Mouse (Mus musculus) lung, embryonic 16.5 days (tissue): ENCODE data around the gene Serf1. TPM values are rescaled to one million over a fixed set of nuclear protein-coding genes. Genes with fewer than 3 reads are reported as not detected.
A peak's percentile ranks its signal among the peaks of the same experiment; 100 is the strongest.

Experiments
- ATAC-seq: fragments of 200-750 bp; cut with Nextera tagmentation; 2 replicates; pipeline ENCODE4 v1.8.0; 2017; ENCODE audit warnings: low read depth, mild to moderate bottlenecking, moderate library complexity
- H3K27ac ChIP-seq: fragments of 300-500 bp; sonication (generic); 2 replicates; pipeline ENCODE4 v1.5.1; 2014; ENCODE audit warnings: mild to moderate bottlenecking, control low read depth, low read length
- H3K27me3 ChIP-seq: fragments of 300-500 bp; sonication (generic); 2 replicates; pipeline ENCODE4 v1.6.1; 2014; ENCODE audit warnings: low read depth, low read length, mixed read lengths; ENCODE audit not compliant: control insufficient read depth, insufficient read depth
- H3K36me3 ChIP-seq: fragments of 300-500 bp; sonication (generic); 2 replicates; pipeline ENCODE4 v1.6.1; 2014; ENCODE audit warnings: low read length; ENCODE audit not compliant: control insufficient read depth, insufficient read depth
- H3K4me1 ChIP-seq: fragments of 300-500 bp; sonication (generic); replicated peaks from 2 replicates; pipeline ENCODE4 v1.6.1; 2014; ENCODE audit warnings: low read length, mixed read lengths; ENCODE audit not compliant: control insufficient read depth, insufficient read depth
- H3K4me2 ChIP-seq: fragments of 300-500 bp; sonication (generic); 2 replicates; pipeline ENCODE4 v1.6.1; 2014; ENCODE audit warnings: low read depth, low read length, control low read depth
- H3K4me3 ChIP-seq: fragments of 300-500 bp; sonication (generic); 2 replicates; pipeline ENCODE4 v1.5.1; 2014; ENCODE audit warnings: mild to moderate bottlenecking, low read length, control low read depth
- H3K9ac ChIP-seq: fragments of 300-500 bp; sonication (generic); 2 replicates; pipeline ENCODE4 v1.6.1; 2014; ENCODE audit warnings: low read length, control low read depth
- H3K9me3 ChIP-seq: fragments of 300-500 bp; sonication (generic); 2 replicates; pipeline ENCODE4 v1.6.1; 2016; ENCODE audit warnings: low read length; ENCODE audit not compliant: control insufficient read depth
- WGBS: fragments of 180-500 bp; shearing (Covaris S2); extraction: QIAGEN DNeasy Blood & Tissue Kit; methylation state at CpG from one replicate; pipeline ENCODE4 v1.1.7; 2014; 5-methylcytosine and 5-hydroxymethylcytosine counted together
- polyA plus RNA-seq: library from polyadenylated mRNA; unstranded; fragments of >200 nt; fragmentation: Nextera tagmentation; extraction: Ambion mirVana; gene quantifications from 2 replicates; pipeline ENCODE4 v1.2.1, GENCODE M21; 2015

Gene Serf1
- polyA plus RNA-seq = 108 and 131 TPM in 2 replicates

DNA sequence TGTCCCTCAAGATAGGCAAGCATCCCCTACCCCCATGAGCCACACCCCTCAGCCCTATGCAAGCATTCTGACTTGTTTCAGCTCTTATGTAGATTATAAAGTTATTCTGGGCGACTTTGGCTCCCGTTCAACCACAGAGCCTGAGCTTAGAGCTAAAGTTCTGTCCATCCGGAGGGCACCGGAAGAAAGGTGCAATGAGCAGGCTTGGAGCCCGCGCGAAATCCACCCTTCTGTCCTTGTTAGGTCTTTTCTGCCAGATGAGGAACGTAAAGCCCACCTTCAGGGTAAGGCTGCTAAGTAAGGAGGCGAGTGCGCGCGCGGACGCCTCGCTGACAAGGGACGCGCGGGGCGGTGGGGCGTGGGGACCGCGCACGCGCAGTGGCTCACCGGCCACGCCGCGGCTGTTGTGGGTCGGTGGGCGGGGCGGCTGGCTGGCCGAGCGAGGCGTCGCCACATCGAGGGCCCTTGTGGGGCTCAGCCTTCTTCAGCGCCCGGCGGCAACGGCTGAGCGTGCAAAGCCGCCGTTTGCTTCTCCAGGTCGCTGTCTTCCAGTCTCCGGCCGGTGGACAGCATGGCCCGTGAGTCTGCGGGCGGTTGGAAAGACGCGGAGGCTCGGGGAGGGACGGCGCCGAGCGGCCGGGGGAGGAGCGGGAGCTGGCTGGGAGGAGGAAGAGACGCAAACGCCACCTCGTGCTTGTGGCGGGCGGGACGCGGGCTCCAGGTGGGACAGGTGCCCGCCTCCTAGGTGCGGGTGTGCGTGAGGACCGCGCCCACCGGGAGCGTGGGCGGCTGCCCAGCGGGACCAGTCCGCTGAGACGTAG lies at the start of gene Serf1:
Serf1 (plus strand) TSS at position 361 of the 821 bp plus-strand sequence.
- no peaks in the 10 kb centered on the region for H3K27me3 ChIP-seq
- H3K4me1 ChIP-seq = peaks cover 5% of the 10 kb centered on the region
- H3K4me2 ChIP-seq = peak within 1 kb of the TSS; percentile 96
- no peaks in the 10 kb centered on the region for H3K36me3 ChIP-seq
- H3K9me3 ChIP-seq = no peaks in the 10 kb centered on the region
- H3K27ac ChIP-seq = peak within 1 kb of the TSS; percentile 77
- WGBS = under 1% methylated on average over 73 of the region's 76 CpGs
- peak within 1 kb of the TSS; percentile 84 for H3K4me3 ChIP-seq
- ATAC-seq = peak; percentile 88
- H3K9ac ChIP-seq = peak within 1 kb of the TSS; percentile 83

- Histone ChIP-seq H3K4me3 (no peak overlapping the region), H3K9ac (no peak overlapping the region), H3K9me3 (no peaks in the 10 kb centered on the region), H3K4me2 (no peak overlapping the region), H3K4me1 (no peaks in the 10 kb centered on the region), H3K36me3 (peaks cover 26% of the 10 kb centered on the region), H3K27ac (no peak overlapping the region), H3K27me3 (no peaks in the 10 kb centered on the region)
- 55% methylated on average over 3 of the region's 3 CpGs for WGBS
- peak; percentile 64 for ATAC-seq
Measured at GRCm38 (mm10) chr13:100063936-100064335, 43.9 kb upstream of the Serf1 start.

DNA sequence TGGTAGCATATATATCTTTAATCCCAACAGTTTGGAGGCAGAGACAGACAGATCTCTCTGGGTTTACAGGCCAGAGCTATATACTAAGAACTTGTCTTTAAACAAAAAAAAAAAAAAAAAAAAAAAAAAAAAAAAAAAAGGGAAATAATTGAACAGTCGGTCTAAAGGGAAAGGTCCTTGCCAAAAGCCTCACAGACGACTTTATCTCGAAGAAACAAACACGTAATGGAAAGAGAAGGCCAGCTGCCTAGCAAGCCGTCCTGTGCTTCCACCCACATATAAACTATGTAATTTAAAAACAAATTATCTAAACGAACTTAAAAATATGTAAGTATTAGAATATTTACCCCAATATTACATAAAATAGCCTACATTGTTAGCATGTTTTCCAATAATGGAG lies 40.0 kb upstream of the Serf1 start:
- Histone ChIP-seq H3K4me2 (no peak overlapping the region), H3K9ac (no peak overlapping the region), H3K27ac (no peak overlapping the region), H3K9me3 (no peaks in the 10 kb centered on the region), H3K4me1 (no peaks in the 10 kb centered on the region), H3K4me3 (no peak overlapping the region), H3K36me3 (peaks cover 31% of the 10 kb centered on the region), H3K27me3 (no peaks in the 10 kb centered on the region)
- no peak for ATAC-seq
- 65% methylated on average over 6 of the region's 6 CpGs for WGBS

DNA sequence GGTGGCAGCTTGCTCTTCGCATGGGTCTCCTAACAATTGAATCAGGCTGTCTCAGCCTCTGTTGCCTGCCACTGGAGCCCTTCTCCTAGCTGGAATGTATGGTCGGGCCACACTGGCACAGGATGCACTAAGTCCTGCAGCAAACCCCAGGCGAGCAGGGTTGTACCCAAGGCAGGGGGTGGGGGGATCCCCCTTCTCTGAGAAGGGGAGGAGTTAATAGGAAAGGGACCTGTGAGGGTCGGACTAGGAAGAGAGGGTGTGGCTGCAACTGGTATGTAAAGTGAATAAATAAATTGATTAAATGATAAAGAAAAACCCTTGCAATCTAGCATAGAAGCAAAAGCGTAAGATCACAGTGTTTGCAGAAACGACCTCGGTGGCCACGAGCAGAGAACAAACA lies 36.3 kb upstream of the Serf1 start:
- ATAC-seq = no peak
- no peaks in the 10 kb centered on the region for H3K9me3 ChIP-seq
- H3K4me1 ChIP-seq = no peaks in the 10 kb centered on the region
- peaks cover 32% of the 10 kb centered on the region for H3K36me3 ChIP-seq
- H3K4me3 ChIP-seq = no peak overlapping the region
- H3K27ac ChIP-seq = no peak overlapping the region
- WGBS = 86% methylated on average over 8 of the region's 8 CpGs
- H3K9ac ChIP-seq = no peak overlapping the region
- no peaks in the 10 kb centered on the region for H3K27me3 ChIP-seq
- H3K4me2 ChIP-seq = no peak overlapping the region

DNA sequence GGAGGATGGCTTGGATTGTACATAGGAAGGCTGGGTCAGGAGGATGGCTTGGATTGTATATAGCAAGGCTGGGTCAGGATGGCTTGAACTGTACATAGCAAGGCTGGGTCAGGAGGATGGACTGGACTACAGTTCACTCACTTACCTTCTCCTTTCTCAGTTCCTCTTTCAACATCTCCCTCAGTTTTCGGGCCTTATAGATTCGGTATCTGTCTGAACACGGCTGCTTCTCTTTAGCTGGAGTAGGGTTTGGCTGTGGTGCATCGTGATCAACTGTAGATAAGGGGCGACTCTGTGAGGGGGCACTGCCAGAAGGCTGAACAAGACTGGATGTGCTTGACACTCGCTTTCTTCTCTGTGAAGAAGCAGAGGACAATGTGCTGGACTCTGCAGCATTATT lies 9.0 kb upstream of the Serf1 start:
- no peak overlapping the region for H3K4me2 ChIP-seq
- H3K9me3 ChIP-seq = no peaks in the 10 kb centered on the region
- no peaks in the 10 kb centered on the region for H3K27me3 ChIP-seq
- ATAC-seq = no peak
- no peak overlapping the region for H3K27ac ChIP-seq
- peaks cover 10% of the 10 kb centered on the region for H3K4me1 ChIP-seq
- H3K9ac ChIP-seq = no peak overlapping the region
- H3K36me3 ChIP-seq = peaks cover 29% of the 10 kb centered on the region
- WGBS = 85% methylated on average over 6 of the region's 6 CpGs
- no peak overlapping the region for H3K4me3 ChIP-seq

- WGBS = 3% methylated on average over 15 of the region's 15 CpGs
- no peaks in the 10 kb centered on the region for H3K9me3 ChIP-seq
- H3K36me3 ChIP-seq = no peaks in the 10 kb centered on the region
- H3K4me3 ChIP-seq = peak overlapping the region; percentile 100
- H3K9ac ChIP-seq = peak overlapping the region; percentile 95
- no peaks in the 10 kb centered on the region for H3K27me3 ChIP-seq
- peak overlapping the region; percentile 84 for H3K4me2 ChIP-seq
- peaks cover 10% of the 10 kb centered on the region for H3K4me1 ChIP-seq
- peak overlapping the region; percentile 86 for H3K27ac ChIP-seq
- ATAC-seq = no peak
Measured at GRCm38 (mm10) chr13:100103052-100103658, 4.7 kb upstream of the Serf1 start.

DNA sequence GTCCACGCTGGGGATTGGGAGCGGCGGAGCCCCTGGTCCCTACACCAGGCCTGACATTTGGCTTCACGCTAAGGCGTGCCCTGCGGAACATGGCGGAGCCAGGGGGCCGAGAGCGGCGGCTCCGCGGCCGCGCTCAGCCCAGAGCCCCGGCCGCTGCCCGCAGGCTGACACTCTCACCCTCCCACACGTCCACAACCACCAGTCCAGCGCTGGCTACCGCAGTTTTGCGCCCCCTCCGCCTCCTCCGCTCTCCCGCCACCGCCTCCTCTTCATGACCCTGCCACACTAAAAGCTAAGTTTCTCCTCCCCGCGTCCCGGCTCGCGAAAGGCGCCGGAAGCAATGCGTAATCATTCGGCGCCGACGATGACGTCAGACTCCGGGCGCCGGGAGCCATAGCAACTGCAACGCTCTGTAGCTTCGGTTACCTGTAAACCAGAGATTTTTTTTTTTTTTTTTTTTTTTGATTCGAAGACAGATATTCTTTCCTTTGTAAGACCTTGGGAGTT lies 4.0 kb upstream of the Serf1 start, which contains the start of gene Bdp1:
Bdp1 (minus strand) TSS at position 323 of the 507 bp plus-strand sequence.
- Histone ChIP-seq H3K4me1 (peaks cover 10% of the 10 kb centered on the region), H3K27ac (peak within 1 kb of the TSS; percentile 86), H3K4me2 (peak within 1 kb of the TSS; percentile 84), H3K9me3 (no peaks in the 10 kb centered on the region), H3K27me3 (no peaks in the 10 kb centered on the region), H3K4me3 (peak within 1 kb of the TSS; percentile 100), H3K36me3 (no peaks in the 10 kb centered on the region), H3K9ac (peak within 1 kb of the TSS; percentile 95)
- peak; percentile 76 for ATAC-seq
- WGBS = under 1% methylated on average over 40 of the region's 44 CpGs

DNA sequence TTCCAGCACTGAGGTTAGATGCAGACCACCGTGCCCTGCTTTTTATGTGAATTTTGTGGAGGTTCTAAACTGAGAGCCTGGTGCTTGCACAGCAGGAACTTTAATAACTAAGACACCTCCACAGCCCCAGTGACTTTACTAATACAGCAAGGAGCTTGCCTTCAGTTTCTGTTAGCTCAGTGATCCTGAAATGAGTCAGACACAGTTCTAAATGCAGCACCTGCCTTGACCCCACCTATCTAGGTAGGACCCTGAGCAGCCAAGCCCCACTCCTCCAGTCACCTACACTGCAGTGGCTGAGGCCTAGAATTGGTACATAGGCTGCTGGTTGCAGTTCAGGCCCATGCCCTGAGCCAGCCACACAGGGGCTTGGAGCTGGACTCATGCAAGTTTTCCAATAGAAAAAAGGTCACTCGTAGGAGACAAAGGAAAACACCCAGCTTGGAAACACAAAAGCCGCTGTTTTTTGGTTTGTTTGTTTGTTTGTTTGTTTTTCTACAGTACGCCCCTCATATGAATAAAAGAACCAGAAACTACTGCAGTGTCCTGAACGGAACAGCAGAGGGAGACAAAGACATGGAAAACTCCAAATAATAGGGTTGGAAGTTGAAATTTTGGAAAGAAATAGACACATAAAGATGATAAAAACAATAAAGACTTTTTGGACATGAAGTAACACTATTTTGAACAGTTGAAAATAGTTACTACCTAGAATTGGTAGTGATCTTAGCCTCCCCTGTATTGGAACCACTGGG lies 4.6 kb downstream of the Serf1 start:
- H3K9me3 ChIP-seq = no peaks in the 10 kb centered on the region
- H3K27me3 ChIP-seq = no peaks in the 10 kb centered on the region
- no peak for ATAC-seq
- no peak overlapping the region for H3K4me2 ChIP-seq
- WGBS = 38% methylated on average over 5 of the region's 5 CpGs
- no peak overlapping the region for H3K9ac ChIP-seq
- no peak overlapping the region for H3K4me3 ChIP-seq
- H3K27ac ChIP-seq = no peak overlapping the region
- peaks cover 4% of the 10 kb centered on the region; the same call in 1 of the 2 replicates for H3K4me1 ChIP-seq
- H3K36me3 ChIP-seq = no peaks in the 10 kb centered on the region; the same call in 1 of the 2 replicates
